Mouse (Mus musculus): Measurements from ENCODE around the gene Fancg.

DNA sequence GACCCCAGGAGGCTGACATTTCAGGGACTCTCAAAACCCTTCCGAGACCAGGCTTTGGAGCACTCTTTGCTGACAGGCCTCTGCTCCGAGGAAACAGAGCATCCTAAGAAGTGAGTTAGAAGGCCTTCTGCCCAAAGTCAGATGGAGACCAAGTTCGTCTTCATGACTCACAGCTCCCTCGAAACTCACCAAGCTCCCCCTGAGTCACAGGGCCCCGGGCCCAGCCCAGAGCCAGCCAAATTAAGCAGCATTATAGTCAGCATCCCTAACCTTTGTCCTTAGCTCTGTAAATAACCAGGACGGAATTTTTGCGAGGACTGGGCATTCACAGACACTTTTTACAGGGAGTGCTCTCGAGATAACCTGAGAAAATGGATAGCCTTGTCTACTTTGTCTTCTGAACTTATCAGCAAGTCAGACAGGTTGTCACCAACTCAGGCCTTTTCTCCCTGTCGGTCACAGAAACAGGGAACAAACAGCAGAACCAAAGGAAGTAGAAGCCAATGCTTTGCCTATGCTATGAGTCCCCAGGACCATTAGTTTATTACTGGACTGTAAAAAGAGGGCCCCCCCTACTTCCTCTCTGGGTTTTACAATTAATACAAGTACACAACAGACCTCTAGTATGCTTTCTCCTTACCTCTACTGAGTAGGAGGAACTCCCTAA, 30.7 kb upstream of the Fancg start:
- TF ChIP-seq POLR2A (IDR thresholded peaks at IDR 0.05; ENCODE audit: insufficient read length, low read depth) (no peak), TCF12 (IDR thresholded peaks at IDR 0.05; ENCODE audit: insufficient read depth, poor library complexity, severe bottlenecking) (no peak)

All from myocyte (in vitro differentiated cells).